Mouse (Mus musculus): Measurements from ENCODE around the gene Pcsk5. TPM values are rescaled to one million over a fixed set of nuclear protein-coding genes. Genes with fewer than 3 reads are reported as not detected.

Gene Pcsk5
- polyA plus RNA-seq, 1 experiment from 2014 or later = 21.1 TPM

DNA sequence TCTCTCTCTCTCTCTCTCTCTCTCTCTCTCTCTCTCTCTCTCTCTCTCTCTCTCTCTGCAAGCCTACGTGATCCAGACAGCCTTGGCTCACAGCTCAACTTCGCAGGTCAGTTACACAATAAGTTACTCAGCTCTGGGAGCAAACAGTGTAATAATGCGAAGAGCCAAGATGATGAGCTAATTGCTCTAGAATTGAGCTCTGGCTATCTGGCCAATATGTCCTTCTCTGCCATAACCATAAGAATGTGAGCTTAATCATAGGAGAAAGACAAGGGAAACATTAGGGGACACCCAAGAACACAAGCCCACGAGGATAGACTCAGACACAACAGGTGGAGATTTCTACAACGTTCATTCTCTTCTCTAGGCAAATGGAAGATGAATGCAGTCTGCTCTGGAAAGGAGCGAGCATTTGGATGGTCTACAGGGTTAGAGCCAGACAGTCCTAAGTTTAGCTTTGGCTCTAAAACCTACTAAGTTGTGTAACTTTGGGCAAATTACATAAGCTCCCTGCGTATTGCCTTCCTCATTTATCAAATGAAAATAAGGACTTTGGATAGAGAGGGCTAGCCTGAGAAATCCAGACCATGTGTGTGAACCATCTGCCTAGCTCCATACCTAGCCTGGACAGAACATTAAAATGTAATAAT, 338.7 kb downstream of the Pcsk5 start:
- H3K4me1 ChIP-seq (replicated peaks; ENCODE audit: control insufficient read depth, insufficient read depth, low read length) = no peaks in the 10 kb centered on the region
- no peaks in the 10 kb centered on the region for H3K9me3 ChIP-seq (ENCODE audit: control insufficient read depth)
- H3K27ac ChIP-seq (ENCODE audit: low read depth, low read length) = no peak overlapping the region
- H3K9ac ChIP-seq (ENCODE audit: low read depth, low read length) = no peak overlapping the region
- TF ChIP-seq CTCF (IDR thresholded peaks at IDR 0.05; ENCODE audit: low read depth) = no peak
- H3K4me2 ChIP-seq (replicated peaks; ENCODE audit: low read depth) = no peak overlapping the region
- no peaks in the 10 kb centered on the region for H3K36me3 ChIP-seq (ENCODE audit: control insufficient read depth, insufficient read depth)
- no peaks in the 10 kb centered on the region for H3K27me3 ChIP-seq (replicated peaks; ENCODE audit: control insufficient read depth, insufficient read depth, low read length)
- no peak overlapping the region for H3K4me3 ChIP-seq (ENCODE audit: low read depth, low read length)
- ATAC-seq = no peak
- WGBS = 73% methylated on average over 7 of the region's 7 CpGs

- ATAC-seq = no peak
Observed at GRCm38 (mm10) chr19:17496131-17496530, 341.3 kb downstream of the Pcsk5 start.

DNA sequence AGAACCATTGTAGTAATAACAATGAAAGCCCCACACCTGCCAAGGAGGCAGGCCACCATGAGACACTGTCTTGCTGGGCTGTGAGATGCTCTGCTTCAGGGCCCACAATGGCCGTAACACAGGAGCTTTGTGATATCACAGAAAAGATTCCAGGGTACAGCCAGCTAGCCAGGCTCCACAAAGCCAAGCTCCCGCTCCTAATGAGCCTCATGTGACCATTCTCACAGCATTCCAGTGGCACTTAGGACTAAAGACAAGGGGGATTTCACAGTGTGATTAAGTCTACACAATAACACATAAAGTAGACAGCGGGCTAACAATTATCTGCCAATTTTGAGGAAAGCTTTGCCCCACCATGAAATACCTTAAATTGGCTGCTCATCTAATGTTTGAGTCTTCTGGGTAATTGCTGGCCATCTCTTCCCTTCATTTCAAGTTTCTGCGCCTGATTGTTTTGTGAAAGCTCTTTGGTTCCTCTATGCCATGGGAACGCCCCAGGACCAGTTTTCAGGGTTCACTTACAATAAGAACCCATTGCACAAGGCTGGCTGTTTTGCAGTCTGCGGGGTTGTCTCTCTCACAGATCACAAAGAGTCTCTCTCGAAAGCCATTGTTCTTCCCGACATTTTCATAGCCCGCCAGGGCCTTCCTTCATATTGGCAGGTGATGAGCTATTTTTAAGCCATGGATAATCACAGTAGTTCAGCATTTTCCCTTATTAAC, 345.4 kb downstream of the Pcsk5 start:
- ATAC-seq = no peak
- Histone ChIP-seq H3K9me3 (ENCODE audit: control insufficient read depth) (no peaks in the 10 kb centered on the region), H3K4me2 (replicated peaks; ENCODE audit: low read depth) (no peak overlapping the region), H3K27me3 (replicated peaks; ENCODE audit: control insufficient read depth, insufficient read depth, low read length) (no peaks in the 10 kb centered on the region), H3K9ac (ENCODE audit: low read depth, low read length) (no peak overlapping the region), H3K36me3 (ENCODE audit: control insufficient read depth, insufficient read depth) (no peaks in the 10 kb centered on the region), H3K27ac (ENCODE audit: low read depth, low read length) (no peak overlapping the region), H3K4me3 (ENCODE audit: low read depth, low read length) (no peak overlapping the region), H3K4me1 (replicated peaks; ENCODE audit: control insufficient read depth, insufficient read depth, low read length) (no peaks in the 10 kb centered on the region)
- TF ChIP-seq CTCF (IDR thresholded peaks at IDR 0.05; ENCODE audit: low read depth) = no peak
- WGBS = 90% methylated on average over 9 of the region's 9 CpGs

More at GRCm38 (mm10) chr19:17496131-17496530, 341.3 kb downstream of the Pcsk5 start:
- Histone ChIP-seq H3K9ac (ENCODE audit: low read depth, low read length) (no peak overlapping the region), H3K27ac (ENCODE audit: low read depth, low read length) (no peak overlapping the region), H3K9me3 (ENCODE audit: control insufficient read depth) (no peaks in the 10 kb centered on the region), H3K4me1 (replicated peaks; ENCODE audit: control insufficient read depth, insufficient read depth, low read length) (no peaks in the 10 kb centered on the region), H3K4me2 (replicated peaks; ENCODE audit: low read depth) (no peak overlapping the region), H3K4me3 (ENCODE audit: low read depth, low read length) (no peak overlapping the region), H3K36me3 (ENCODE audit: control insufficient read depth, insufficient read depth) (no peaks in the 10 kb centered on the region), H3K27me3 (replicated peaks; ENCODE audit: control insufficient read depth, insufficient read depth, low read length) (no peaks in the 10 kb centered on the region)
- WGBS = 97% methylated on average over 1 of the region's 1 CpGs
- no peak for TF ChIP-seq CTCF (IDR thresholded peaks at IDR 0.05; ENCODE audit: low read depth)

GRCm38 (mm10) chr19:17491322-17491721, 346.1 kb downstream of the Pcsk5 start:
- no peaks in the 10 kb centered on the region for H3K27me3 ChIP-seq (replicated peaks; ENCODE audit: control insufficient read depth, insufficient read depth, low read length)
- H3K9ac ChIP-seq (ENCODE audit: low read depth, low read length) = no peak overlapping the region
- H3K36me3 ChIP-seq (ENCODE audit: control insufficient read depth, insufficient read depth) = no peaks in the 10 kb centered on the region
- no peak for TF ChIP-seq CTCF (IDR thresholded peaks at IDR 0.05; ENCODE audit: low read depth)
- H3K4me2 ChIP-seq (replicated peaks; ENCODE audit: low read depth) = no peak overlapping the region
- no peaks in the 10 kb centered on the region for H3K4me1 ChIP-seq (replicated peaks; ENCODE audit: control insufficient read depth, insufficient read depth, low read length)
- 86% methylated on average over 3 of the region's 3 CpGs for WGBS
- H3K4me3 ChIP-seq (ENCODE audit: low read depth, low read length) = no peak overlapping the region
- no peak overlapping the region for H3K27ac ChIP-seq (ENCODE audit: low read depth, low read length)
- H3K9me3 ChIP-seq (ENCODE audit: control insufficient read depth) = no peaks in the 10 kb centered on the region
- no peak for ATAC-seq

- Histone ChIP-seq H3K9ac (ENCODE audit: low read depth, low read length) (no peak overlapping the region), H3K9me3 (ENCODE audit: control insufficient read depth) (no peaks in the 10 kb centered on the region), H3K27me3 (replicated peaks; ENCODE audit: control insufficient read depth, insufficient read depth, low read length) (no peaks in the 10 kb centered on the region), H3K36me3 (ENCODE audit: control insufficient read depth, insufficient read depth) (0 out of 2 replicates have a peak, but pooled peaks cover 3% of the 10 kb centered on the region), H3K27ac (ENCODE audit: low read depth, low read length) (no peak overlapping the region), H3K4me3 (ENCODE audit: low read depth, low read length) (no peak overlapping the region), H3K4me2 (replicated peaks; ENCODE audit: low read depth) (no peak overlapping the region; the same call in 1 of the 2 replicates), H3K4me1 (replicated peaks; ENCODE audit: control insufficient read depth, insufficient read depth, low read length) (no peaks in the 10 kb centered on the region)
- WGBS = 33% methylated on average over 3 of the region's 3 CpGs
- ATAC-seq = no peak
- TF ChIP-seq CTCF (IDR thresholded peaks at IDR 0.05; ENCODE audit: low read depth) = no peak
Observed at GRCm38 (mm10) chr19:17489866-17490141, 347.6 kb downstream of the Pcsk5 start.

DNA sequence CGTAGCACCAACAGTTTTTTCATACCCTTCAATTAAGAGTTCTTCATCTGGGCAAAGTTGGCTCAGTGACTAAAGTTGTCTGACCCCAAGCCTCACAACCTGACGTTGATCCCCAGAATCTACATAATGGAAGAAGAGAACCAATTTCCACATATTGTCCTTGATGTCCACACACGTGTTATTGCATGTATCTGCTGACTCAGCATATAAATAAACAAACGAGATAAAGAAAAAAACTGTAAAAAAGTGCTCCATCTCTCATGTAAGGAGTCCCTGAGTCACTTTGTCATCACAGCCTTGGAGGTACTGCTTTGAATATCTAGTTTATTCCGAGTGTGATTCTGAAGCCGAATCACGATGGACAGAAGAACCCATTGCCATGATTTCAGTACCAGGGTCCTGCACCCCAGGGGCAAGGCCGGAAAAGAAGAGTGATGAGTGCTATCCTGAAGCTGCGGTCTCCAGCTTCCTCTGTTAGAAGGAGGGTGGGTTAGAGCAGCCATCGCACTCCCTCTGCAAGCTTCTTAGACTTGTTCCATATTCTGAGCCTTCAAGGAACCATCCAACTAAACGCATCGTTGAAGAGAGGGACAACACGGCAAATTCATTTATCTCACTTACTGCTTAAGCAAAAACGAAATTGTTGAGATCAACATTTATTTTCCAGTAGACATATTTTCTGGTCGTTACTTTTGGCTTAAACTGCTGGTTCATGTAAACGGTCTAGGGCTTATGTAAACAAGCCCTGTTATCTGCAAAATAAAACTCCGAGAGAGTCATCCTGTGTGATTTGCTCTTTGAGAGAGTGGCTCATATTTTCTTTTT, 348.2 kb downstream of the Pcsk5 start:
- Histone ChIP-seq H3K9me3 (ENCODE audit: control insufficient read depth) (no peaks in the 10 kb centered on the region), H3K36me3 (ENCODE audit: control insufficient read depth, insufficient read depth) (0 out of 2 replicates have a peak, but pooled peaks cover 3% of the 10 kb centered on the region), H3K4me3 (ENCODE audit: low read depth, low read length) (no peak overlapping the region), H3K9ac (ENCODE audit: low read depth, low read length) (no peak overlapping the region), H3K27ac (ENCODE audit: low read depth, low read length) (no peak overlapping the region), H3K27me3 (replicated peaks; ENCODE audit: control insufficient read depth, insufficient read depth, low read length) (no peaks in the 10 kb centered on the region), H3K4me1 (replicated peaks; ENCODE audit: control insufficient read depth, insufficient read depth, low read length) (no peaks in the 10 kb centered on the region), H3K4me2 (replicated peaks; ENCODE audit: low read depth) (no peak overlapping the region; the same call in 1 of the 2 replicates)
- no peak for TF ChIP-seq CTCF (IDR thresholded peaks at IDR 0.05; ENCODE audit: low read depth)
- ATAC-seq = no peak
- WGBS = 60% methylated on average over 17 of the region's 17 CpGs

All from intestine, postnatal 0 days (tissue).